Mouse (Mus musculus) C2C12 (cell line): ENCODE measurements around the gene Nupr1l. TPM values are rescaled to one million over a fixed set of nuclear protein-coding genes. Genes with fewer than 3 reads are reported as not detected.
"Not testable (repeated sequence)": the region's sequence is repeated elsewhere in the genome, so short reads cannot be mapped to it uniquely, and the experiment has no call there.

Experiments
- H3K27me3 ChIP-seq: one replicate; pipeline ENCODE4 v1.6.1; 2011; ENCODE audit not compliant: control insufficient read depth, insufficient read depth, insufficient read length
- H3K36me3 ChIP-seq: one replicate; pipeline ENCODE4 v1.6.1; 2011; ENCODE audit not compliant: control insufficient read depth, insufficient read depth
- H3K4me3 ChIP-seq: one replicate; pipeline ENCODE4 v1.5.1; 2011; ENCODE audit warnings: mild to moderate bottlenecking, control low read depth; ENCODE audit not compliant: poor library complexity, insufficient read depth, severe bottlenecking
- H3K79me2 ChIP-seq: one replicate; pipeline ENCODE4 v1.6.1; 2011; ENCODE audit not compliant: control insufficient read depth, insufficient read depth
- H3K79me3 ChIP-seq: one replicate; pipeline ENCODE4 v1.6.1; 2011; ENCODE audit warnings: low read depth, control low read depth
- H3ac ChIP-seq: one replicate; pipeline ENCODE3; 2011; ENCODE audit warnings: low read depth; ENCODE audit not compliant: control insufficient read depth, insufficient read length
- CEBPB ChIP-seq: IDR thresholded peaks from one replicate; pipeline ENCODE4 v1.6.1; 2011; ENCODE audit warnings: low read depth, mild to moderate bottlenecking, control low read depth, moderate library complexity
- CTCF ChIP-seq: IDR thresholded peaks from one replicate; pipeline ENCODE4 v1.5.1; 2011; ENCODE audit not compliant: control insufficient read depth, insufficient read depth, insufficient read length
- FOSL1 ChIP-seq: IDR thresholded peaks from one replicate; pipeline ENCODE4 v1.8.0; 2011; ENCODE audit warnings: mild to moderate bottlenecking, low read length; ENCODE audit not compliant: poor library complexity, insufficient read depth, severe bottlenecking
- MAX ChIP-seq: IDR thresholded peaks from one replicate; pipeline ENCODE4 v1.6.1; 2011; ENCODE audit warnings: mild to moderate bottlenecking, control low read depth
- MYOD1 ChIP-seq: IDR thresholded peaks from one replicate; pipeline ENCODE4 v1.6.1; 2011; ENCODE audit warnings: low read depth; ENCODE audit not compliant: control insufficient read depth, insufficient read length
- MYOG ChIP-seq: IDR thresholded peaks from one replicate; pipeline ENCODE4 v1.6.1; 2011; ENCODE audit not compliant: control insufficient read depth, insufficient read length; ENCODE audit errors: extremely low read depth
- USF1 ChIP-seq: IDR thresholded peaks from one replicate; pipeline ENCODE4 v1.6.1; 2011; ENCODE audit warnings: low read depth, mild to moderate bottlenecking, control low read depth, moderate library complexity
- polyA plus RNA-seq: library from polyadenylated mRNA; unstranded; fragments of >200 nt; fragmentation: generic; extraction: Trizol; gene quantifications from one replicate; pipeline ENCODE4 v1.2.1, GENCODE M21; 2012; ENCODE audit warnings: missing spikeins

Nupr1l gene
- polyA plus RNA-seq, 1 experiment, result 0.28 TPM

GRCm38 (mm10) chr5:129909591-129909990 lies 1.3 kb downstream of the Nupr1l start:
- no peaks in the 10 kb centered on the region for H3K79me3 ChIP-seq
- no peaks in the 10 kb centered on the region for H3K79me2 ChIP-seq
- TF ChIP-seq CTCF, result no peak
- TF ChIP-seq CEBPB, result no peak
- TF ChIP-seq USF1, result no peak
- TF ChIP-seq MAX, result no peak
- no peak for TF ChIP-seq MYOD1
- no peak for TF ChIP-seq FOSL1
- no peak for TF ChIP-seq MYOG
- no peaks in the 10 kb centered on the region for H3K36me3 ChIP-seq
- H3K27me3 ChIP-seq, result no peaks in the 10 kb centered on the region
- no peak overlapping the region for H3K4me3 ChIP-seq
- H3ac ChIP-seq, result no peak overlapping the region

GRCm38 (mm10) chr5:129914024-129914423 lies 5.7 kb downstream of the Nupr1l start:
- TF ChIP-seq USF1, result no peak
- peak; percentile 27 for TF ChIP-seq CTCF
- H3K79me3 ChIP-seq, result no peaks in the 10 kb centered on the region

GRCm38 (mm10) chr5:129915491-129915890 lies 7.2 kb downstream of the Nupr1l start:
- H3K4me3 ChIP-seq, H3K79me2 ChIP-seq: not testable (repeated sequence)

More at GRCm38 (mm10) chr5:129914024-129914423, 5.7 kb downstream of the Nupr1l start:
- H3K36me3 ChIP-seq, result no peaks in the 10 kb centered on the region
- no peak overlapping the region for H3ac ChIP-seq
- no peaks in the 10 kb centered on the region for H3K27me3 ChIP-seq
- H3K4me3 ChIP-seq, result no peak overlapping the region
- H3K79me2 ChIP-seq, result no peaks in the 10 kb centered on the region

GRCm38 (mm10) chr5:129918065-129918651 lies 9.8 kb downstream of the Nupr1l start:
- no peaks in the 10 kb centered on the region for H3K36me3 ChIP-seq
- no peaks in the 10 kb centered on the region for H3K79me3 ChIP-seq
- H3K79me2 ChIP-seq, result no peaks in the 10 kb centered on the region
- H3ac ChIP-seq, result no peak overlapping the region
- no peaks in the 10 kb centered on the region for H3K27me3 ChIP-seq
- TF ChIP-seq CEBPB (no peak), MYOD1 (no peak), USF1 (no peak), CTCF (no peak)
- no peak overlapping the region for H3K4me3 ChIP-seq

More at GRCm38 (mm10) chr5:129915491-129915890, 7.2 kb downstream of the Nupr1l start:
- H3K79me3 ChIP-seq, H3ac ChIP-seq, H3K27me3 ChIP-seq, H3K36me3 ChIP-seq: not testable (repeated sequence)

- Histone ChIP-seq H3K4me3 (no peak overlapping the region), H3K79me3 (no peaks in the 10 kb centered on the region), H3K27me3 (no peaks in the 10 kb centered on the region), H3K36me3 (no peaks in the 10 kb centered on the region), H3K79me2 (no peaks in the 10 kb centered on the region), H3ac (no peak overlapping the region)
- no peak for TF ChIP-seq USF1
- no peak for TF ChIP-seq FOSL1
- no peak for TF ChIP-seq CEBPB
Observed at GRCm38 (mm10) chr5:129918752-129919151, 10.4 kb downstream of the Nupr1l start.

GRCm38 (mm10) chr5:129919320-129919719 lies 11.0 kb downstream of the Nupr1l start:
- TF ChIP-seq FOSL1 (no peak), MYOG (no peak), CTCF (no peak), MAX (no peak), MYOD1 (no peak), CEBPB (no peak), USF1 (no peak)

GRCm38 (mm10) chr5:129921972-129922371 lies 13.6 kb downstream of the Nupr1l start:
- H3ac ChIP-seq, result no peak overlapping the region
- no peaks in the 10 kb centered on the region for H3K79me3 ChIP-seq
- no peaks in the 10 kb centered on the region for H3K36me3 ChIP-seq
- no peaks in the 10 kb centered on the region for H3K27me3 ChIP-seq
- TF ChIP-seq CEBPB, result no peak
- H3K79me2 ChIP-seq, result no peaks in the 10 kb centered on the region
- H3K4me3 ChIP-seq, result no peak overlapping the region

More at GRCm38 (mm10) chr5:129919320-129919719, 11.0 kb downstream of the Nupr1l start:
- H3ac ChIP-seq, result no peak overlapping the region
- H3K4me3 ChIP-seq, result no peak overlapping the region
- no peaks in the 10 kb centered on the region for H3K79me2 ChIP-seq
- H3K36me3 ChIP-seq, result no peaks in the 10 kb centered on the region
- H3K27me3 ChIP-seq, result no peaks in the 10 kb centered on the region
- no peaks in the 10 kb centered on the region for H3K79me3 ChIP-seq
